Mouse (Mus musculus): Measurements from ENCODE around the gene Gm42669.

Gene Gm42669

GRCm38 (mm10) chr5:107518602-107519001 lies 11.2 kb downstream of the Gm42669 start:
- in situ Hi-C loops (cut with MboI, MseI): loop anchor here (10.0 kb wide), 1 partner anchor 514 kb away; no protein-coding TSS in a partner anchor

DNA sequence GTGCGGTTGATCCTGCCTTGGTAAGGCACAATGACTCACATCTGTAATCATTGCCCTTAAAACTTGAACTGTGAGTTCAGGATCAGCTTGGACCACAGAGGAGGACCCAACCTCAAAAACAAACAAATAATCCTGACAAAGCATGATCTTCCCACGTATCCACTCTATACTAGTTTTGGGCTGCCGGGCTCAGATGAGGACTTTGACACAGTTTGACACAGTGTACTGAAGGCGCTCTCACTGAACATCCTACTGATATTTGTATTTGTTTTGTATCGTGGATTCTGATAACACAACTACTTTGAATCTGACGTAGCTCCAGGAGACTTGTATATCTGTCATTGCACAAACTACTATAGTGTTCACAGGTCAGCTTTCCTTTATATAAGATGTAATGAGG lies 14.0 kb downstream of the Gm42669 start:
- in situ Hi-C loops (cut with MboI, MseI): no loop called here

- in situ Hi-C loops (cut with MboI, MseI): no loop called here
These were observed 14.5 kb downstream of the Gm42669 start for GRCm38 (mm10) chr5:107521897-107522296.

DNA sequence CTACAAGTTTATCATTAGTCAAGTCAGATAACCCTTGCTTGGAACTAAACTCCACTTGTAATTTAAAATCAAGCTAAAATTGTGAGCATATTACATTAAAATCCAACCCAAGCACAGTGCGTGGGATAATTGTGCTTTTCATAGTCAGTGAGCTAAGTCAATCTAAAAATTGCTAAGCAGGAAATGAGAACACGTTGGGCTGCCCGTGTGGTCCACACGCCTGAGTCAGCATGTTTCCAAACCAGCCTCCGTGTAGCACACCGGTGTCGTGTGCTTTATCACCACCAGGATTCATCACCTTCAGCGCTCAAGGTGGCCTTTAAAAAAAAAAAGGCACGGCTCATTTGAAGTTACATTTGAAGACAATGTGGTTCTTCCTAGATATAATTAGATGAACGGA lies 16.9 kb downstream of the Gm42669 start:
- in situ Hi-C loops (cut with MboI, MseI): no loop called here

- in situ Hi-C loops (cut with MboI, MseI): no loop called here
These were observed 21.4 kb downstream of the Gm42669 start for GRCm38 (mm10) chr5:107528856-107529255.

- in situ Hi-C loops (cut with MboI, MseI): no loop called here
These were observed 26.2 kb downstream of the Gm42669 start for GRCm38 (mm10) chr5:107533590-107533989.

GRCm38 (mm10) chr5:107534581-107534980 lies 27.2 kb downstream of the Gm42669 start, which contains the start of gene 1700028K03Rik:
Gene 1700028K03Rik, plus strand, starts transcription at chr5:107534709.
- in situ Hi-C loops (cut with MboI, MseI): no loop called here

DNA sequence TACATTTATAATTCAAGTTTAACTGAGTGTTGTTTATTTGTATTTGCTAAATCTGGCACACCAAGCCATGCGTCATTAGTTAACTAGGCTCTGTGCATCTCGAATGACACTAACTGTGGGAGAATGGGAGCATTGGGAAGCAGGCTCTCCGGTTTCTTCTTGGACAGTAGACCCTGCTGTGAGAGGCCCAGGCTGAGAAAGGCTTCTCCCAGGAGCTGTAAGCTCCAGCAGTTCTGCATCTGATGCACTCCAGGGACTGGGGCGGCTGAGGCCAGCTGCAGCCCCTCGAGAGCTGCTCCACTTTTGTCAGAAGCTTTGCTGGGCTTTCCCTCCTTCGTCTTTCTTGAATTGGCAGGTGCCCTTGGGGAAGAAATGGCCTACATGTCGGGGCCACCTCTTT lies 34.3 kb downstream of the Gm42669 start:
- in situ Hi-C loops (cut with MboI, MseI): no loop called here

GRCm38 (mm10) chr5:107545927-107546326 lies 38.5 kb downstream of the Gm42669 start:
- in situ Hi-C loops (cut with MboI, MseI): no loop called here

DNA sequence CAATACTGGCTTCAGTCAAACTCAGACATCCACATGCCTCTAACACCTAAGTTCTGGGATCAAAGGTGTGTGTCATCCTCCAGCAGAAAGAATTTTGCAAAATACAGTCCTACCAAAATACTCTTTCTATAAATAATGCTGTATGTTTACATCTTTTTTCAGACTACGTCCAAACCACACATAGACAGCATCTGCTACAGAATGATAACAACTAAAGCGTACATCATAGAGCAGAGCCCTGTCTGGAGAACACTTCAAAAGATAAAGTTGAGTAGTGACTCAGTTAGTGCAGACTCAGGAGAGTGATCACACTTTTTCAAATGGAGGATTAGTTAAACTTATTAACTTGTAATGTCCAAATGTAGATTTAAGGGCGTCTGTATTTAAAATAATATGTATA lies 40.5 kb downstream of the Gm42669 start:
- in situ Hi-C loops (cut with MboI, MseI): no loop called here

DNA sequence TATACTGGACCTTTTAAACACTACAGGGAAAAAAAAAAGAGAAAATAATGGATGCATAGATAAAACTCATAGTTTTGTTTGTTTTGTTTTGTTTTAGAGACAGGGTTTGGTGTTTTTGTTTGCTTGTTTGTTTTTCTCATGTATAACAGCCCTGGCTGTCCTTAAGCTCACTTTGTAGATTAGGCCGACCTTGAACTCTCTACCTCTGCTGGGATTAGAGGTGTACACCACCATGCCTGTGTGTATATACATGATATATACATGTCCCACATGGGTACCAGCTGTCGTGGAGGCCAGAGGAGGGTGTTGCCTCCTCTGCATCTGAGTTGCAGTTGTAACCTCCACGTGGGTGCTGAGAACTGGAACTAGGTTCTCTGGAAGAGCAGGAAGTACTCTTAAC lies 41.0 kb downstream of the Gm42669 start:
- in situ Hi-C loops (cut with MboI, MseI): no loop called here

- in situ Hi-C loops (cut with MboI, MseI): no loop called here
These were observed 46.9 kb downstream of the Gm42669 start for GRCm38 (mm10) chr5:107554336-107554735.

GRCm38 (mm10) chr5:107556969-107557368 lies 49.5 kb downstream of the Gm42669 start:
- in situ Hi-C loops (cut with MboI, MseI): no loop called here

DNA sequence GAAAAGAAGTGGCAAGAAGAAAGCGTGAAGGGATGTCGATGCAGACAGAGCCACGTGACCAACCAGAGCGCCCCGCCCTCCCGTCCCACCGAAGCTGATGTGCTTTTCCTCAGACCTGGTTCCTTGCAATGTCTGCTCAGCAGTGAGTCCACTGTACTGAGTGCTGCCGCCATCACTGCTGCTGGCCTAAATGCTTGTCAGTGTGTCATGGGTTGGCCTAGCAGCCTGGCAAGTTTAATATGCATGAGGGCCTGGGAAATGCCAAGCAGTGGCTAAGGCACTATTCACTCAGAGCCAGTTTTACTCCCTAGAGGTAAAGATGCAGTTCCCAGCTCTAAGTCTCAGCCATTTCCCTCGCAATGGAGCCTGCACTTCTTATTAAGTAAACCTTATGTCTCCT lies 61.7 kb downstream of the Gm42669 start:
- in situ Hi-C loops (cut with MboI, MseI): no loop called here

DNA sequence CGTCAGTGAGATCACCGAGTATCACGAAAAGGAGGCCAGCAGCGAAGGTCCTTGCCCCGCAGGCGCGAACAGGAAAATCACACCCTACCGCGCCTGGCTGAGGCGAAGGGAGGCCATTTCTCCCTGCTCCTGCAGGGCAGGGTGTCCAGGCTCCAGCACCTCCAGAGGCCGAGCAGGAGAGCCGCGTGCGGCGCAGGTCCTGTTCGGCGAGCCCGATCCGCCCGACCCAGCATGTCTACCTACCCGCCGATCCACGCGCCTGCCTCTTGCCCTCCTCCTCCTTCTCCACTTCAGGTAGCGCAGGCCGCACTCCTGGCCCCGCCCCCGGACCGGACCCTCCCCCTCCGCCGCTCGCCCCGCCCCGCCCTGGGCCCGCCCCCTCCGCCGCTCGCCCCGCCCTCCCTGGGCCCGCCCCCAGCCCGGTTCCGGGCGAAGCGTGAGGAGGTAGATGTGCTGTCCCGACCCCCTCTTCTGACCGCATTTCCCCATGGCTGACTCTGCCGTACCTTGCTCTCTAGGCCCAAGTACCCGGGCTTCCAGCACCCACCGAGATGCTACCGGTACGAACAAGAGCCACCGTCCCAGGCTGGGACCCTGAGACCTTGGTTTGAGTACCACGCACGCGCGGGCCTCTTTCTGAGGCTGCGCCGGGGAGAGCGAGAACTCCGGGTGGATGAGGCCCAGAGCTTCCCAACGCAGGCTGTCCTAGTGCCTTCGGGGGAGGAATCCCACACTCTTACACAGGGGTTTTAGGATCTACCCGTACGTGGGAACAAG lies 90.1 kb downstream of the Gm42669 start, which contains the start of the genes Rpap2 and Glmn:
Rpap2 (plus strand) TSS at position 73 of the 777 bp plus-strand sequence.
Glmn (minus strand) TSS at position 588 of the 777 bp plus-strand sequence.
- in situ Hi-C loops (cut with MboI, MseI): no loop called here

DNA sequence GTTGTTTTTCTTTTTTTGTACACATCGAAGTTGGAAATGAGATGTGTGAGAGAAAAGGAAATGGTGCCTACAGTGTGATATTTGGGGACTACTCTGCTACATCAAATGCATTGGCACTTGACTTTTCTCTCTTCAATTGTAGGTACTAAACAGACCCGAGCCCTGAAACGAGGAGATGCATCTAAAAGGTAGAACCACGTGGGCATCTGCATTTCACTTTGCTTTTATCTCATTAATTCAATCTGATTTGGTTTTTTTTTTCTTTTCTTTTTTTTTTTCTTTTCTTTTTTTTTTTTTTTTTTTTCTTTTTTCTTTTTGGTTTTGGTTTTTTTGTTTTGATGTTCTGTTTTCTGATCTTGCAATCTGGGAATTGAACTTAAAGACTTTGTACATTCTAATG lies 91.0 kb downstream of the Gm42669 start:
- in situ Hi-C loops (cut with MboI, MseI): no loop called here

DNA sequence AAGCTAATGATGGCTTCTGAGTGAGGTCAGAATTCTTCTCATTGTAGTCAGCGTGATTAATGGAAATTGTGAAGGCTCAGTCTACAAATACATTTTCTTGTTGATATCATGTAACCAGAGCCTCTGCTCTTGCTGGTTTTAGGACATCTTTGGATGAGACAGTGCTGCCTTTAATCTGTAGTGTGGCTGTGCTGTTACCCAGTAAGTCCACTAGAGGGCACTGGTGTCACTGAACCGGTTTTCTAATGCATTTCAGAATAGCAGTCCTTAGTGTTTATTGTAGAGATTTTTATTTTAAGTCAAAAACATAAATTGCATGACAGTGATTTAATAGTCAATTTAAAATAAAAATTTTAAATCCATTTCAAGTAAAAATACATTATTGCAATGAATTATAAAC lies 103.8 kb downstream of the Gm42669 start:
- in situ Hi-C loops (cut with MboI, MseI): loop anchor here (10.0 kb wide), 1 partner anchor 274 kb away; no protein-coding TSS in a partner anchor

GRCm38 (mm10) chr5:107617986-107618385 lies 110.6 kb downstream of the Gm42669 start:
- in situ Hi-C loops (cut with MboI, MseI): loop anchor here (10.0 kb wide), 1 partner anchor 267 kb away; no protein-coding TSS in a partner anchor

GRCm38 (mm10) chr5:107621327-107621726 lies 113.9 kb downstream of the Gm42669 start:
- in situ Hi-C loops (cut with MboI, MseI): no loop called here
